Mouse (Mus musculus): Measurements from ENCODE around the gene Ncoa1.

- TF ChIP-seq RAD21 (IDR thresholded peaks at IDR 0.05; ENCODE audit: low read depth, low read length) (no peak), MAFK (IDR thresholded peaks at IDR 0.05; ENCODE audit: borderline replicate concordance, low read depth, low read length) (no peak)
These were observed 243.1 kb downstream of the Ncoa1 start, which contains the start of the genes Ptrhd1 and Cenpo for GRCm38 (mm10) chr12:4233572-4234508.

Data from MEL (cell line).